Mouse (Mus musculus) spleen, adult 2 months (tissue): Measurements from ENCODE around the gene Pla2g2d.

ENCODE experiments used
- CTCF ChIP-seq: fragments of 200-500 bp; IDR thresholded peaks from 2 replicates; pipeline ENCODE4 v1.5.1; 2011; ENCODE audit warnings: mild to moderate bottlenecking, inconsistent platforms; ENCODE audit not compliant: insufficient read depth, insufficient read length, insufficient replicate concordance; ENCODE audit errors: extremely low read depth
- POLR2A ChIP-seq: fragments of 200-500 bp; IDR thresholded peaks from 2 replicates; pipeline ENCODE4 v1.6.1; 2011; ENCODE audit warnings: low read depth, low read length, inconsistent platforms

DNA sequence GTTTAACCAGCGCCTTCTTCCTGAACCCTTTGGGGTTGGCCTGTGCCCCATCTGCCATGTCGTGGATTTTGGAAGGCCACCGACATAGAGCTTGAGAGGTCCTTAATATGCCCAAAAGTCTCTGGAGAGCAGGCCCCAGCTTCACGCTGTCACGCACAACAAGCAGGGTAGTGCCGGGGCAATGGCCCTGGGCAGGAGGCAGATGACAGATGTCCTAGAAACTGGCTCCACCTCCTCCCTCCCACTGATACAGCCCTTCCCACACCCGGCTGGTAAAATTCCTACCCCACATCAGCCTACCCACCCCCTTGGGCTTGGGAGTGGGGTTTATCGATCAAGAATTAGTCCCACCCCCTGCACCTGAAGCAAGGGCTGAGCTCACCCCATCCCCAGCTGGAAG, 18.1 kb upstream of the Pla2g2d start, which contains the start of gene Pla2g2f:
- no peak for TF ChIP-seq CTCF
- no peak for TF ChIP-seq POLR2A
